Mouse (Mus musculus) E14TG2a.4 (cell line): Measurements from ENCODE around the gene Arhgap10.

Experiments used
- CTCF ChIP-seq: conservative IDR thresholded peaks from 2 replicates; pipeline ENCODE4 v1.5.1; 2014; ENCODE audit warnings: low read length
- NANOG ChIP-seq: IDR thresholded peaks from 2 replicates; pipeline ENCODE4 v1.6.1; 2014; ENCODE audit warnings: borderline replicate concordance, low read length, mixed read lengths

- TF ChIP-seq CTCF (no peak), NANOG (no peak)
These were observed 207.7 kb downstream of the Arhgap10 start for GRCm38 (mm10) chr8:77310026-77310425.
